Mouse (Mus musculus) CD4-positive, CD25-positive, alpha-beta regulatory T cell, adult 9 weeks (primary cell): ENCODE measurements around the gene Ppp1r3a. TPM values are rescaled to one million over a fixed set of nuclear protein-coding genes. Genes with fewer than 3 reads are reported as not detected.

ENCODE experiments used
- polyA plus RNA-seq: library from polyadenylated mRNA; unstranded; fragments of 100-300 nt; shearing (Covaris generic); gene quantifications from one replicate; pipeline ENCODE4 v1.2.1, GENCODE M21; 2017

Ppp1r3a gene
- polyA plus RNA-seq, result not detected

GRCm38 (mm10) chr6:14754901-14755591, at the start of gene Ppp1r3a:
TSS of gene Ppp1r3a (minus strand) at chr6:14755274.

Other genes with a start within 250 kb of the Ppp1r3a start
- 0.26 TPM for gene Foxp2, start 146.1 kb upstream of the Ppp1r3a start, polyA plus RNA-seq